Mouse (Mus musculus) brain, embryonic 14.5 days (tissue): Measurements from ENCODE around the gene Frmd4b.

Source experiments
- CTCF ChIP-seq: fragments of 200-500 bp; IDR thresholded peaks from 2 replicates; pipeline ENCODE4 v1.5.1; 2012; ENCODE audit warnings: inconsistent platforms, mild to moderate bottlenecking, moderate library complexity, borderline replicate concordance; ENCODE audit not compliant: insufficient read depth, insufficient read length; ENCODE audit errors: extremely low read depth
- POLR2A ChIP-seq: fragments of 200-500 bp; IDR thresholded peaks from 2 replicates; pipeline ENCODE4 v1.6.1; 2012; ENCODE audit warnings: mild to moderate bottlenecking, inconsistent platforms, borderline replicate concordance; ENCODE audit not compliant: poor library complexity, insufficient read depth, insufficient read length, severe bottlenecking; ENCODE audit errors: extremely low read depth

- no peak for TF ChIP-seq CTCF
- no peak for TF ChIP-seq POLR2A
Observed at GRCm38 (mm10) chr6:97481912-97482311, 135.4 kb downstream of the Frmd4b start.
